Mouse (Mus musculus): ENCODE measurements around the gene Gna11.
A peak's percentile ranks its signal among the peaks of the same experiment; 100 is the strongest.

Gene Gna11

GRCm38 (mm10) chr10:81485479-81486018 lies 59.4 kb downstream of the Gna11 start:
- no peak for DNase-seq (ENCODE audit: low spot score in 2 of 2)

GRCm38 (mm10) chr10:81485060-81485449 lies 59.9 kb downstream of the Gna11 start:
- DNase-seq (ENCODE audit: low spot score in 2 of 2) = no peak

- no peak for DNase-seq (ENCODE audit: low spot score in 2 of 2)
These were observed 60.4 kb downstream of the Gna11 start for GRCm38 (mm10) chr10:81484441-81485059.

GRCm38 (mm10) chr10:81483983-81484382 lies 61.0 kb downstream of the Gna11 start:
- DNase-seq (ENCODE audit: low spot score in 2 of 2) = peak in 1 of 2 experiments; percentile 64

DNA sequence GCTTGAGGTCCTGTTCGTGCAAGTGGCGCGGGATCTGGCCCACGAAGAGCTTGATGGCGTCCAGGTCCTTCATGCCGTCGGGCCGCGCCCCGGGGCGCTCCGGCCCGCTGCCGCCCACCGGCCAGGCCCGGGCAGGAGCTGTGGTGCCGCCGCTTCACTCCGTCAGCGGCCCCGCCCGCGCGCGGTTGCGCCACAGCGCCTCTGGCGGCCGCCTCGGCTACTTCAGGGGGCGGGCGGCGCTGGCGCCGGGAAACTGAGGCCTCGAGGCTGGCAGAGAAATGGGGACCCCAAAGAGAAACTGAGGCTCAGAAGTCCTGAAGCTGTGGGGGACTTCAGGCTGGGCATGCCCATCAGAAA lies 62.5 kb downstream of the Gna11 start, which contains the start of gene Celf5:
TSS of gene Celf5 (minus strand) at position 177 of the 357 bp plus-strand sequence.
- peak; percentile 55 to 79 for DNase-seq (ENCODE audit: low spot score in 2 of 2)

DNA sequence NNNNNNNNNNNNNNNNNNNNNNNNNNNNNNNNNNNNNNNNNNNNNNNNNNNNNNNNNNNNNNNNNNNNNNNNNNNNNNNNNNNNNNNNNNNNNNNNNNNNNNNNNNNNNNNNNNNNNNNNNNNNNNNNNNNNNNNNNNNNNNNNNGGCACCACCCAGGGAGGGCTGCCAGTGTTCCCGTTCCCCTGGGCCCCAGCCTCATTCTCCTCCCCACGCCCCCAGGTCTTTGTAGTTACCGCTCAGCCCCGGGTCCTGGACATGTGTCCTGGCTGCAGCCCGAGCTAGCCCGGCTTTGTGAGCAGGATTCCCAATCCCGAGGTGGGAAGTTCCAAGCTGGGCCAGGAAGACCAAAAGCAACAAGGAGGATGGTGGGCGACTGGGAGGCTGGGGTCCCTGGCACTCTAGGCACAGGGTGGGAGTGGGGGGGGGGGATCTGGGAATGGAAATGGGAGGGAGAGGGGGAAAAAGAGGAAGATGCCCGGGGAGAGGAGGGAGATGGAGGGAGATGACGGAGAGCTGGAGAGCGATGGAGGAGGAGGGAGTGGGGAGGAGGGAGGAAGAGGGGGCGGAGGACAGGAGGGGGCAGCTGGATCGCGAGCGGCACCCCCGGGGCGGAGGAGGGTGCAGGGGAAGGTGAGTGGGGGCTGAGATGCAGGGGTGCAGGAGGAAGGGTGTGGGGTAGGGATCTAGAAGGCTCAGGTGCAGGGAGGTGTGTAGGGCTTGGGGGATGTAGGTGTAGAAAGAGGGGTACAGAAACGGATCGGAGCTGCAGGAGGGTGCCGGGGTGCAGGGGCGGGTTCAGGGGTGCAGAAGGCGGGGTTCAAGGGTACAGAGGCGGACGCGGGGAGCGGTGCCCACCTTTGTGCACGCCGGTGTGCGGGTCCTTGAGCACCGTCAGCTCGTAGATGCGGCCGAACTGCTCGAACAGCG lies 63.1 kb downstream of the Gna11 start:
- DNase-seq (ENCODE audit: low spot score in 2 of 2) = no peak

Data from cerebellum, postnatal 4 days (tissue).